Mouse (Mus musculus) NIH3T3 (cell line): Measurements from ENCODE around the gene Mrpl34.

Experiments used
- DNase-seq: peaks from one replicate; pipeline ENCODE4 v3.0.0-alpha.2; 2012; ENCODE audit warnings: low read depth

Gene Mrpl34

DNA sequence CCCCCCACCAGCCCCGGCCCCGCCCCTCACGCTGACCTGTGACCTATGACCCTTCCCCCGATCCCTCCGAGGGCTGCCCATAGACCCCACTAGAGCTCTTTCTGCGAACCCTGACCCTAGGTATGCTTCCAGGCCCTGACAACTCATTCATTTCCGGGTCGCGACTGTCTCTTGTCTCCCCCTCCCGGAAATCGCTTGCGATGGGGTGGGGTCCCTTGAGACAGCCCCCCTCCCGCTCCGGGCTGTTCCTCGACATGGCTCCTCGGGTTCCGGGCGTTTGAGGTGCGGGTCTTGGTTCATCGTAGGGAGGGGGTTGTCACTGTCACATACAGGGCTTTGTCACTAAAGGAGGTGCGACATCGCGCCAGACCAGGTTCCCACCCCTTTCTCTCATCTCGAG is 4.7 kb downstream of the Mrpl34 start:
- DNase-seq = peak; percentile 64

DNA sequence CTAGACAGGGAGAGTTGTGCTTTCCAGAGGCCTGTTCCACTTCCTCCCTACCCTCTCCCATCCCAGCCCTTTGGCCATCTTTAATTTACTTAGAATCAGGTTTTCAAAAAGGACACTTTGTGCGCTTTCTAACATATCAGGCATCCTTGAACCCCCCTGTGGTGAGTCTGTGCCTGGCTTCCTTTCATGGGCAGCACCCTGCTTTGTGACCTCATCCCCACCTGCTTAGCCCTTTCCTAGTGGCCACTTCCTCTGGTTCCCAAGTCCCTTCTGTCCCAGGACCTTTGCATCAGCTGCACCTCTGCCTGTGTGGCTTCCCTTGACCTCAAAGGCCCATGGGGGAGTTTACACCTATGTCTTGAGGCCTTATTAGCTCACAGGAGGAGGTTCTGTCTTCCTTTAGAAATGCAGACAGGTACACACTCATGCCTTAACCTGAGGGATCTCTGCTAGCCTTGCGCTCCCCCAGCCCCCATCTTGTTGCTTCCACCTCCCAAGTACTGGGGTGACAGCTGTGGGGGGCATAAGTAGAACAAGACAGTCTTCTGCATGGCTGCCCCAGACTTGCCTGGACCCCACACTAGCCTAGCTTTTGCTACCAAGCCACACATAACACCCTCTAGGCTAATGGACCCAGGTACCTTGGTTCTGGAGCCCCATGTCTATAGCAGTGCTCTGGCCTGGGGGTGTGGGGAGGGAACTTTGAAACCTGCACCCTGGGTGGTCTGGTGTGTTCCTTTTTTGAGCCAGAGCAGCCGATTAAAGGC is 5.6 kb downstream of the Mrpl34 start:
- no peak for DNase-seq

DNA sequence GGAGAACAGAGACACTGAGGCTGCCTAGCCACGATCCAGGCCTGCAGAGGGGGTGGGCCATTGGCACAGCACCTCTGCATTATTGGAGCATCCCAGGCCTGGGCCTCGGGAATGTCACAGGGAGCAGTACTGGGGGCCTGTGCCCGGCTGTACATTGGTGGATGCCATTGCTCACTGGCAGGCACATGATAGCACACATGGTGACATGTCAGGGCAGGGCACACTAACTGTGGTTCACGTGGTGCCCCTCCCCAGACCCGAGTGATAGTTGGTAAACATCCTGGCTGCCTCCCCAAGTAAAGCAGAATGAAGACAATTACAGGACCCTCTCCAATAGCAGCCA is 6.1 kb downstream of the Mrpl34 start:
- DNase-seq = no peak

DNA sequence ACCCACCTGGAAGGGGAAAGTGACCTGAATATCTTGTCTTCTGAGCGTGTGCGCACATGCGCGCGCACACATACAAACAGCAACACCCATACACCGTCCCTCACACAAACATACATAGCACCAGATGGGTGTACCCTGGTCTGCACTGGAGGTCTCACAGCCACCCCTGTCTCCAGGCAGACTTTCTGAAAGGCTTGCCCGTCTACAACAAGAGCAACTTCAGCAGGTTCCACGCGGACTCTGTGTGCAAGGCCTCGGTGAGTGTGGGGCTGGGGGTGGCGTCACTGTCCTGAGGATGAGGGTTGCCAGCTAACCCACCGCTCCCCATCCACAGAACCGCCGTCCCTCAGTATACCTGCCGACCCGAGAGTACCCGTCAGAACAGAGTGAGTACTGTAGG is 7.1 kb downstream of the Mrpl34 start:
- no peak for DNase-seq

DNA sequence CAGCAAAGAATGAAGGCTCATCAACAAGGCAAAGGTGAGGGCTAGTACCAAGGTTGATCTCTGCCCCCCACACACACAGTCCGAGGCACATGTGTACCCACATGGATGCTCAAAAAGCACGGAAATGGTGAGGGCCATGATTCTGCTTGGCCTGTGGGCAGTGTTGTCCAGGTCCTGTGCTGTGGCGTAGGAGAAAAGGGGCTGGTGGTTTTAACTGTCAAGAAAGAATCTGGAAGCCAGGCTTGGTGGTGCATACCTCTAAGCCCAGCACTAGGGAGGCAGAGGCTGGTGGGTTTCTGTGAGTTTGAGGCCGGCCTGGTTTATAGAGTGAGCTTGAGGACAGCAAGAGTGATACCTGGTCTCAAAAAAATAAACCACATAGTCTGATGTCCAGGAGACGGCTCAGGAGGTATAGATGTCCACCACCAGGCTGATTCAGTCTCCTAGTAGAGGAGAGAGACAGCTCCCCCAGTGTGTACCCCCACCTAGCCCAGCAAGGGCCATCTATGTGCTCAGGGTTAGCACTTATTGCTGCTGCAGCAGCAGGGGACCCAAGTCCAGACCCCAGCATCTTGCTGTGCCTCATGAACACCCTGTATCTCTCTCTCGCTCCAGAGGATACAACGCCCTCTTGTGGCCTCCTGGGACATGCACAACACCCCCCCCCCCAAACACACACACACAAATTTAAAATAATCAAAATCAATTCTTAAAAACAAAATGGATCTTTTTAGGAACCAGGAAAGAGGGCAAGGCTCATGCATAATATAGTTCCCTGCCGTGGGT is 8.0 kb downstream of the Mrpl34 start:
- DNase-seq = peak; percentile 31

DNA sequence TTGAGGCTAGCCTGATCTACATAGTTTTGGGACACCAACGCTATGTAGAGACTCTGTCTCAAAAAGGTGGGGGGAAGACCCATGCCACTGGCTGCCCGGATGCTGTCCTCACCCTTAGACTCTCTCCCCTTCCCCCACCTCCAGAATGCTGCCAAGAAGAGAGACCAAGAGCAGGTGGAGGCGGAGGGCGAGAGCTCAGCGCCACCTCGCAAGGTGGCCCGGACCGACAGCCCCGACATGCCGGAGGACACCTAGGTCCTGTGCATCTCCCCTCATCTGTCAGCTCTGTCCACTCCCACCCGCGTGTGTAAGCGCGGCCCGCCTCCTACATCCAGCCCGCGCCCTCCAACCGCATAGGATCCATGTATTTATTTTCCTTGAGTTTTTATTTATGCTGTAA is 9.6 kb downstream of the Mrpl34 start:
- DNase-seq = no peak

DNA sequence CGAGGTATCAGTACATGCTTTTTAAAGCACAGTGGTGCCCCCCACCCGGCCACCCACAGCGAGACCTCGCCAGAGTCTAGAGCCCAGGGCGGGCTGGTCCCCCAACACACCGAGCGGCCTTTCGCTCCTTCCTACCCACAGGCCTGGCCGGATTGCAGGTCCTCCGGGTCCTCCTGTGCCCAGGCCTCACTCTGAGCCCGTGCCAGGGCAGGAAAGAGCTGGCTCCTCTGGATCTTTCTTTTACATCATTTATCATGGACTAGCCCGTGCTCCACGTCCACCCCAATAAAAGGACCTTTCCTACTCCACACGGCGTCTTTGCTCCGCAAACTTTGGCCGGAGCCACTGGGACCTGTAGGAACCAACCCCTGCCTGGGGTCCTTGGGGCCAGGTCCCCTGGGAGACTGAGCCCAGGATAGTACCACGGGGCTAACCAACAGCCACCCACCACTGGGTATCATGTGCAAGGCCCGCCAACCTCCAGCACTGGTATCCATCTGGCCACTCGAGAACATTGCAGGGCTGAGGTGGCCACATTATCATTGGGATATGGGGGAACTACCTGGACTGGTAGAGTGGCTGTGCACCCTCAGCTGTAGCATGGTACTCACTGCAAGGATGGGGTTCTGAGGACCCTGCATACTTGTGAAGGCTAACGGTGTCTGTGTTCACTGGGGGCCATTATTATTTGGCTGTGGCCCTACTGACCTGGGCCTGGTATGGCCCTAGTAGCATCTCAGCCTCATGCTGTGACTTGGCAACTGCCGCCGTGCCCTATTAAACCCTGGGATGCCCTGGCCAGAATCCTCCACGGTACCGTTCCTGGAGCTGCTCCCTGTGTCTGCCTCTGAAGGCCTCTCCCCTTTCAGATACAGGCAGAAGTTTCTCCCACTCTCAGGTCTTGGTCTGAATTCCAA is 10.3 kb downstream of the Mrpl34 start:
- no peak for DNase-seq

DNA sequence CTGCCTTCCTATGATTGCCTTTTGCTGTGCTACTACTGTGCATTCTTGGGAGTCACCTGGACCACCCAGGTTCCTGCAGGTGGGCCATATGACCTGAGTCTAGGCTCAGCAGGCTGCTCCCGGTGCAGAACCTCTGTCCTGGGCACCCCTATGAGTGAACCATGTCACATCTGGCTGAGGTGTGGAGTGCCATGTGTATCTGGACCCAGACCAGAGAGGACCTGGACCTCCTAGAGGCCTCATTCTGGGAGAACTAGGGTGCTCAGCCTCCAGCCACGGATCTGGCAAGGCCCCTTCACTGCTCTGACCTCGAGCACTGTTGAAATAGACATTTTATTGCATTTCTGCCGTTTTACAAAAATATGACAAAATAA is 10.9 kb downstream of the Mrpl34 start:
- peak; percentile 33 for DNase-seq

DNA sequence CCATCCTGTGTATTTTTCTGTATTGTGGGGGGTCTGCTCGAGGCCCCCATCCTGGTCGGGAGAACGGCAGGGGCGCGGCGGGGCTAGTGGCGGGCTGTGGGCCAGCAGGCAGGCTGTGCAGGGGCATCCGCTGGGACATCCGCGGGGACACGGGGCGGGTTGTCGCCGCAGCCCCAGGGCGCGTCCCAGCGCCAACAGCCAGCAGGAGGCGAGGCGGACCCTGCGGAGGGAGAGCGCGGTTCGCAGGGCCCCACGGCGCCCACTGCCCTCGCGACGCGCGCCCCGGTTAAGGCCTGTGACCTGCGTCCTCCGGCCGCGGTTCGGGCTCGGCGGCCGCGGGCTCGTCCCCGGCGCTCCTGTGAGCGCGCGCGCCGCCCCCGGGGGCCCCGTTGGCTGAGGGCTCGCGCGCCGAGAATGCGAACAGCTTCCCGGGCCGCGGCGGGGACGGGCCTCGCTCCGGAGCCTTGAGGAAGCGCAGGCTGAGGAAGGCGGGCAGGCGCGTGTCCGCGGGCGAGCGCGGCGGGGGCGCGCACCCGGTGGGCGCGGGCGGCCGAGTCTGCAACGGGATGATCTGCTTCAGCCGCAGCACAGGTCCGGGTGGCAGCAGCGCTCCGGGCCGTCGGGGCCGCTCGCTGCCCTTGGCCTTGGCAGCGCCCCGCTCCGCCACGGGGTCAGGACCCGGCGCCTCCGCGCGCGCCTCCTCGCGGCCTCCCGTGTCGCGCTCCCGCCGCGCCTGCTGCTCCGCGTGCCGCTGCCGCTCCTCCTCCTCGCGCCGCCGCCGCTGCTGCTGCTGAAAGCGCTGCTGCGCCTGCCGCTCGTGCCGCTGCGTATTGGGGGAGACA is 11.6 kb downstream of the Mrpl34 start:
- peak; percentile 94 for DNase-seq

DNA sequence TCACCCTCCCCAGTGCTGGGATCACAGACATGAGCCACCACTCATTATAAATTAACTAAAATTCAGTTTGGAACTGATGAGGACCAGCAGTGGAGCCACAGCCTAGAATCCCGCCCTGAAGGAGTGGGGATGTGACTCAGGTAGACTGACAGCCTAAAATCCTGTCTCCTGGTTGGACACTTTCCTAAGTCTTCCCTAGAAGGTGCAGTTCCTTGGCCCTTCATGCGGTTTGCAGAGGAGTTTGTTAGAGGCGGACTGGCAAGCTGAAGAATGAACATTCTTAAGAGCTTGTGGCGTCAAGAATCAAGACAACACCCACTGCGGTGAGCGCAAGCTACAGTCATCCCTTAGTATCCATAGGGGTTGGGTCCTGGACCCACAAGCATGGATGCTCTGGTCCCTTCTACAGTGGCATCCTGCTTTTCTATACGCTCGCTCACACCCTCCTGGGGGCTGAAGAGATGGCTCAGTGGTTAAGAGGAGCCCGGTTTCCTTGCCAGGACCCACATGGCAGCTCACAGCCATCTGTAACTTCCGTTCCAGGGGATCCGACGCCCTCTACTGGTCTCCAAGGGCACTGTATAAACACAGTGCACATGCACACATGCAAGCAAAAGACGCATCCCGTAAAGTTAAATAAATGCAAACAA is 12.6 kb downstream of the Mrpl34 start:
- peak; percentile 62 for DNase-seq

DNA sequence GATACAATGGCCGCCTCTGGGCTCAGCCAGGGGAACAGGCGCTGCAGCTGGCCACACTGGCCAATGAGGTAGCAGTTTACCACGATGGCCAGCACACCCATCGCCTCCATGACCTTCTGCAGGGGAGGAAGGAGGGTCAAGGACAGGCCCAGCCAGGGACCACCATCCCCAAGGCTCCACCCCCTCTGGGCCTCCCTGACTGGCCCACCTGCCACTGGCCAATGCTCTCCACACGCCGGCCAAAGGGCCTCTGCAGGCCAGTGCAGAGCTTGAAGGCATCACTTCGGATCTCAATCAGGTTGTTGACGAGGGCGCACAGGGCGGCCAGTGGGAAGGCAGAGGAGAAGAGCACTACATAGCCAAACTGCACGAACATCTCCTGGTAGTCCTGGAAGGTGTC is 14.2 kb downstream of the Mrpl34 start:
- no peak for DNase-seq

DNA sequence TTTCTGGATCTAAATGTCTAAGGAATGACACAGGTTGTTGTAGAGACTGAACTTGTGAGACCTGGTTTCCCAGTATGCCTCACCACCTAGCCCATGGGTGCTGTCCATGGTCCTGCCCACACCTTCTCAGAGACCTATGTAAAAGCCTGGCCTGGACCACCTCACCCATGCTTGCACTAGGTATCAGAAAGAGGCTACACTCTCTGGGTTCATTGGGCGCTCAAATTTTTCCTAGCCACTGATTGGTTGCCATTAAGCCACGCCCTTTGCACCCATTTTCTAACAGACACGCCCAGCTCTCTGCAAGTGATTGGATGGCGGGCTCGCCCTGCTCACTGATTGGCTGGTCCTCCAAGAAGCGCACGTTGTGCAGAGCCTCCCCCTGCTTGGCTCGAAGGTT is 19.2 kb downstream of the Mrpl34 start:
- DNase-seq = peak; percentile 67

DNA sequence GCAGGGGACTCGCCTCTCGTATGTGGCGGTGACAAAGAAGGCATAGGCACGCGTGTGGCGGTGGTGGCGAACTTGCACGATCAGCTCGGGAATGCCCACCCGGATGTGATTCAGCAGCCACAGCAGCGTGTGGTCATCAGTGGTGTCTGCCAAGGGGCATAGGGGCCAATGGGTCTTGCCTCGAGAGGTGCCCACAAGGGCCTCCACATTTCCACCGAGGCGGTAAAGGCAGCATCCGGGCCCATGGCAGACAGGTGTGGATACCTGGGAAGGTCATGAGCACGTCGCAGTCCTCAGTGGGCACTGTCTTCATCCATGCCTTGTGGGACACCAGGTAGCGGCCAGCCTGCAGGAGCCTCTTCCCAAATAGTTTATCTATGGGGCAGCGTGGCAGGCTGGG is 20.0 kb downstream of the Mrpl34 start:
- DNase-seq = no peak

DNA sequence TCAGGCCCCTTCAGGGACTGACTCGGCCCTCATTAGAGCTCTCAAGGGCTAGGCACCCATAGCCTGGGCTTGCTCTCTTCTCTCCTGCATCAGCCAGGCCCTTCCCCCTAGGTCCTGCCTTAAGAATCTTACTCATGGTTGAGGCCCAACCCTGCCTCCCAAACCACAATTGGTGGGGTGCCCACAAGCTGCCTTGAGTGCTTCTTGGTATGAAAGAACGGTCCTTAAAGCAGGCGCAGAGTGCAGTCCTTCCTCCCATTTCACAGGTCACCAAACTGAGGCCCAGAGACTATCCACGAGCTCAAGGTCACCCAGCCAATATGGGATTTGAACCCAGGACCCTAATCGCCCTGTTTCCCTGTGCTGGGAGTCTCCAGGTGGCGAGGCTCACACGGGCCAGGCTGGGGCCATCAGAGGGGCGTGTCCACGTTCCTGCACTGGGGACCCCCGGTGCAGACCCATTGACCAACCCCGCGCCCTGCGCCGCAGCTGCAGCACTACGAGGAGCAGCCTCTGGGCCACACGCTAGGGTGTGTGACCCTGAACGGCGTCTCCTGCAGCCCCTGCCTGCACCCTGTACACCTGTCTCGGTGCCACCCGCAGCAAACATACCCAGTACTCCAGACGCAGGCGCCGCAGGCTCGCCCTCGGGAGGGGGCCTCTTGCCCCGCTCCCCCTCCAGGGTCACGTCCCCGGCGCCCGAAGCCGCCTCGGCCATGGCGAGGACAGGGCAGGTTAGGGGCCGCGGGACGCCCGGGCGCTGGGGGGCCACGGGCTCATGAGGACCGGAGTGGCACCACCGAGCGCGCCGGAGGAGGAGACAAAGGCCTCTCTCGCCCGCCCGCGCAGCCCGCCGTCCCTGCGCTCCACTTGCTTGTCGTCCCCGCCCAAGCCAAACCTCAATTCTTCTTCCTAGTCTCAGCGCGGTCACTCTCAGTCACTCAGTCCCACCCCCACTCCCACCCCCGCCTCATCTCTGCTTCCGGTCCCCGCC is 20.7 kb downstream of the Mrpl34 start, which contains the start of gene Ano8:
Gene Ano8 (minus strand): TSS at position 822 of the 994 bp plus-strand sequence.
- peak; percentile 94 for DNase-seq

DNA sequence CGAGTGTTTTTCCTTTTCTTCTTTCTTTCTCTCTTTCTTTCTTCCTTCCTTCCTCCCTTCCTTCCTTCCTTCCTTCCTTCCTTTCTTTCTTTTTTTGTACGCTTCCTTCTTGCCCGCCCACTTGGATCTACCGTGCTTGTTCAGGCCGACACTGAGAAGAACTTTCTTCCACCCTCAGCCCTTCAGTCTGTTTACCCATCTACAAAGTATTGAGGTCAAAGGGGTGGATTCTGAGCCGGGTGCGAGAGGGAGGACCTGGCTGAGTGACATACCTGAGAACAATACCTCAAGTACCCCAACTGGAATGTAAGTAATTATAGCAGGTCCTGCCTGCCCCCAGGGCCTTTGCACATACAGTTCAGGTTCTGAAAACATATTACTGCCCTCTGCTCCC is 21.4 kb downstream of the Mrpl34 start:
- DNase-seq = no peak

DNA sequence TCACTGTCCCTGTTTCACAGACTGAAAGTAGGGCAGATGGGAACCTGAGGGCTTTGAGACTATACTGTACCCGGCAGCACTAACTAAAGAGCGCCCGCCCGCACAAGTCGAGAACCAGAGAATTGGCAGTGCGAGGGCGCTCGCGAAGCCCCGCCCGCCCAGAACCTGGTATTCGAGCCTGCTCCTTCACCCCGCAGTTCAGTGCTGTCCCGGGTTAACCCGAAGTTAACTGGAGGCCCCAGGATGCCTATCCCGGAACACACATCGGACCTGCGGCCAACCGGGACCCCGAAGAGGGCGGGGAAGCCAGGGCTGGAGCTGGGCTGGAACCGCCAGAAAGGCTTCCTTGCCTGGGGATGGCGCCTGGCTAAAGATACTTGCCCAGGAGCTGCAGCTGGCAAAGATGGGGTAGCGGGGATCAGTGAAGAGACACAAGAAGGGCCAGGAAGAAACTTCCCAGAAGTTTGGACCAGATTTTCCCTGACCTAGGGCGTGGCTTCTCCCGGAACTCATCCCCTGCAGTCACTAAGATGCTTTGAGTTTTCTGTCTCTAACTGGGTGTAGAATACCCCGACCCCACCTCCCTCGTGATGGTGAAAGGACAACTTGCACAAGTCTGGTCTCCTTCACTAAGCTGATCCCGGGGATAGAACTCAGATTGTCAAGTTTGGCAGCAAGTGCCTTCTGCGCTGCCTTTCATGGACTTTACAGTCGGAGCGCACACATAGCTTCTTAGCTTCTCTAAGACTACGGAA is 23.1 kb downstream of the Mrpl34 start, which contains the start of gene Gtpbp3:
Gene Gtpbp3 (plus strand): TSS at position 413 of the 755 bp plus-strand sequence.
- peak; percentile 89 for DNase-seq

DNA sequence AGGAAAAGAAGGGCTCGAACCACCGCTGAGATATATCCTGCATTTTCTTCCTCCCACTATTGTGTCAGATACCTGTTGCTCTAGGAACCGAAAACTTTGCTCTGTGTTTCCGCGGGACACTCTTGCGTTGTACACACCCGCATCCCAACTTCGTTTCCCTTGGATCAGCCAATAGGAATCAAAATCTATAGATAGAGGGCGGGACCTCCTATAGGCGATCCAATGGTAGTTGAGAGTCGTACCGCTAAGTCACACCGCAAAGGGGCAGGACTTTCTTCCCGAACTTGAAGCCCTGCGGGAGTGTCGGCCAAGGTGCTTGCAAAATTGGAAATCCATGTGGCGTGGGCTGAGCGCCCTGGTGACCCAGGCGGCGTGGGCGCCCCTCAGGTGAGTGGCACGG is 23.7 kb downstream of the Mrpl34 start:
- DNase-seq = peak; percentile 97

DNA sequence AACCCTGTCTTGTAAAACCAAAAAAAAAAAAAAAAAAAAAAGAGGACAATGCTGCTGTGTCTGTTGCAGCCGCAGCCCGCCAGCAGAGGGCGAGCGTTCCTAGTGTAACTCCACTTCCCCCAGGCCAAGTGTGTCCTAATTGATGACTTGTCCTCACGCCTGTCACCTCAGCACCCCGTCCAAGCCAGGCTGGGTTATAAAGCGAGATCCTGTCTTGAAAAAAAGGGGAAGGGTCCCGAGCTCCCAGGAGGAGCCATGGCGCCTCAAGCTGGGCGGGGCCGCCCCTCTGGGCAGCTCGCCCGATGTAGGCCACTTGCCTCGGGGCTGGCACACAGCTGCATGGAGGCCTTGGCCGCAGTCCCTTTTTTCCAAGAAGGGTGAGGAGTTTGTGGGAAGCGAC is 30.3 kb downstream of the Mrpl34 start:
- peak; percentile 97 for DNase-seq

DNA sequence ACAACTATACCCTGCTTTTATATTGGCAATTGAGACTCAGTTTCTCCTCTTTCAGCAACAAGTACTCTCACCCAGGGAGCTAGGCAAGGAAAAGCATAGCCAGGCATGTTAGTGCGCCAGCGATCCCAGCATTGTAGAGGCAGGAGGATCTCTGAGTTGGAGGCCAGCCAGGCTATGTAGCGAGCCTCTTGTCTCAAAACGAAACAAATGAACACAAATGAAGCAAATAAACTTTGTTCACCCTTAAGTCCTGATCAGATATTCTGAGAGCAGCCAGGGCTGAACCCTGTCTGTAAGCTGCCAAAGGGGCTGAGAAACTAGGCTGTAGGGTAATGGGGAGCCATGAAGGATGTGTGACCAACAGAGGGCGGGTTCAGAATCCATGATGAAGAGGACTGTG is 31.1 kb downstream of the Mrpl34 start:
- peak; percentile 51 for DNase-seq
